ENCODE assay signal across 21 mouse cellular contexts in genomic region chr13:29108214-29108613, GRCm38 (mm10).
"Had no signal": no experiment of that assay in that cellular context is flagged by ENCODE, and none has a peak within 500 bp of the region (broad histone marks: within the 10 kb centered on the region; RNA-seq: fewer than 3 reads in every experiment).

No protein-coding gene starts in this region.

- H3K27me3 ChIP-seq: limb, embryonic 15.5 days; neural tube, embryonic 12.5 days; neural tube, embryonic 15.5 days; stomach, embryonic 15.5 days had no signal

- H3K36me3 ChIP-seq: limb, embryonic 15.5 days; neural tube, embryonic 12.5 days; neural tube, embryonic 15.5 days; stomach, embryonic 15.5 days had no signal

- H3K4me3 ChIP-seq: layer of hippocampus, adult 2 months; limb, embryonic 15.5 days; neural tube, embryonic 12.5 days; neural tube, embryonic 15.5 days; stomach, embryonic 15.5 days had no signal

- H3K9me3 ChIP-seq: limb, embryonic 15.5 days; neural tube, embryonic 12.5 days; stomach, embryonic 15.5 days had no signal

- DNase-seq: kidney, adult 18-20 months; kidney, postnatal 25 days; layer of hippocampus, adult 9-11 months; liver, postnatal 0 days; midbrain, embryonic 14.5 days; right cerebral cortex, adult 18-20 months; right cerebral cortex, postnatal 14 days; right cerebral cortex, postnatal 4 days; thymus, postnatal 25 days had no signal

- ATAC-seq: hindbrain, postnatal 0 days; inflammation-experienced regulatory T-cells, adult 6 months; intestine, embryonic 16.5 days; liver, postnatal 0 days had no signal

- H3K4me1 ChIP-seq: neural tube, embryonic 12.5 days; neural tube, embryonic 15.5 days; stomach, embryonic 15.5 days had no signal

- H3K9ac ChIP-seq: limb, embryonic 15.5 days; liver, embryonic 14.5 days; liver, postnatal 0 days; neural tube, embryonic 12.5 days; neural tube, embryonic 15.5 days; stomach, embryonic 15.5 days had no signal

- H3K27ac ChIP-seq: hindbrain, postnatal 0 days; kidney, postnatal 0 days; layer of hippocampus, adult 2 months; limb, embryonic 15.5 days; liver, embryonic 14.5 days; neural tube, embryonic 12.5 days; neural tube, embryonic 15.5 days; stomach, embryonic 15.5 days had no signal

- H3K4me2 ChIP-seq: limb, embryonic 15.5 days; liver, embryonic 11.5 days; midbrain, embryonic 11.5 days; neural tube, embryonic 12.5 days; neural tube, embryonic 15.5 days; stomach, embryonic 15.5 days had no signal
